Mouse (Mus musculus) liver, embryonic 12.5 days (tissue): ENCODE results near the gene Trim41. TPM values are rescaled to one million over a fixed set of nuclear protein-coding genes. Genes with fewer than 3 reads are reported as not detected.

Experiments used
- ATAC-seq: fragments of 200-750 bp; cut with Nextera tagmentation; 2 replicates; pipeline ENCODE4 v1.8.0; 2017; ENCODE audit warnings: moderate number of reproducible peaks, mild to moderate bottlenecking, moderate library complexity
- H3K27ac ChIP-seq: fragments of 300-500 bp; sonication (generic); 2 replicates; pipeline ENCODE4 v1.5.1; 2016; ENCODE audit warnings: mild to moderate bottlenecking
- H3K27me3 ChIP-seq: fragments of 300-500 bp; sonication (generic); replicated peaks from 2 replicates; pipeline ENCODE4 v1.6.1; 2016; ENCODE audit warnings: mild to moderate bottlenecking, moderate library complexity
- H3K36me3 ChIP-seq: fragments of 300-500 bp; sonication (generic); 2 replicates; pipeline ENCODE4 v1.6.1; 2016; ENCODE audit warnings: mild to moderate bottlenecking, moderate library complexity
- H3K4me1 ChIP-seq: fragments of 300-500 bp; sonication (generic); 2 replicates; pipeline ENCODE4 v1.6.1; 2016
- H3K4me2 ChIP-seq: fragments of 300-500 bp; sonication (generic); 2 replicates; pipeline ENCODE4 v1.6.1; 2016; ENCODE audit warnings: mild to moderate bottlenecking, moderate library complexity
- H3K4me3 ChIP-seq: fragments of 300-500 bp; sonication (generic); 2 replicates; pipeline ENCODE4 v1.5.1; 2016; ENCODE audit warnings: mild to moderate bottlenecking, moderate library complexity
- H3K9ac ChIP-seq: fragments of 300-500 bp; sonication (generic); 2 replicates; pipeline ENCODE4 v1.6.1; 2016; ENCODE audit warnings: mild to moderate bottlenecking, moderate library complexity
- H3K9me3 ChIP-seq: fragments of 300-500 bp; sonication (generic); replicated peaks from 2 replicates; pipeline ENCODE4 v1.6.1; 2016; ENCODE audit warnings: mild to moderate bottlenecking, moderate library complexity
- WGBS: fragments of 180-500 bp; shearing (Covaris S2); methylation state at CpG from one replicate; pipeline ENCODE4 v1.1.7; 2016; ENCODE audit not compliant: insufficient replicate concordance; 5-methylcytosine and 5-hydroxymethylcytosine counted together
- polyA plus RNA-seq: library from polyadenylated mRNA; unstranded; fragments of >200 nt; fragmentation: Nextera tagmentation; extraction: Ambion mirVana; gene quantifications from 2 replicates; pipeline ENCODE4 v1.2.1, GENCODE M21; 2016

Trim41 gene
- 2.1 and 2.3 TPM in 2 replicates for polyA plus RNA-seq

DNA sequence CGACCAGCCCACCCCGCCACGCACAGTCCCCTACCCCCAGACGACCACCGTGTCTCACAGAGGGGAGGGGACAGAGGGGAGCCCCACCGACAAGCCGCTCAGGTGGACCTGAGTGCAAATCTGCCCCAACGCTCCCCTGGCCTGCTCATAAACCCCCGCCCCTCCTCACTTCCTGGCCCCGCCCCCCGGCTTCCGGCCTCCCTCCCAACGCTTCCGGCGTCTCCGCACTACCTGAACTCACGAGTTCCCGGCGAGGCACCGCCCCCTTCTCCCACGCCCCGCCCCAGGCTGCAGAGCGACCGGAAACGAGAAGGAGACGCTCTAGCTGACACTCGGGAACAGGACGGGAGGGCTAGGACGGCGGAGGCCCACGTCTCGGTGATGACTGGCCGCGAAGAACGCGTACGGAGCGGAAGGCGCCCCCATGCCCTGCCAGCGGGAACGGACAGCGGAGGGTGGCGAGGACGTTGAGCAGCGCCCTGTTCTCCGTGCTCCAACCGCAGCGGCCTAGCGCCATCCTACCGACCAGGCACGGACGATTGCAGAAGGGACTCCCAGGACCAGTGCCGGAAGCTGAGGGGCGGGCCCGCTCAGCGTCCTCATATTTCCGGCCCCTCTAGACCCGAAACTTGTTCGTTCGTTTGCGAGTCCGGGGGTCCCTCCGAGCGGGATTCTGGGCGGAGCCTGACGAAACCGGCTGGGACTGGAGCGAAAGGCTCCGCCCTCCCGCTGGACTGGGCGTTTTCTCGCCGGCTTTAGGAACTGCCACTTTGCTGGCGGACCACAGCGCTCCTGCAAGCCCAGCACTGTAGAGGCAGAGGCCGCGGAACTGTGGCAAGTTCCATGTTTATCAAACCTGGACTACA is at the start of gene Trim41:
Gene Trim41 (minus strand): TSS at position 554 of the 866 bp plus-strand sequence.
- Histone ChIP-seq H3K27ac (peak within 1 kb of the TSS; percentile 96), H3K4me2 (peak within 1 kb of the TSS; percentile 86), H3K36me3 (peaks cover 34% of the 10 kb centered on the region), H3K27me3 (no peaks in the 10 kb centered on the region), H3K4me1 (peaks cover 57% of the 10 kb centered on the region), H3K4me3 (peak within 1 kb of the TSS; percentile 90), H3K9me3 (no peaks in the 10 kb centered on the region), H3K9ac (peak within 1 kb of the TSS; percentile 90)
- ATAC-seq: peak; percentile 95
- WGBS: under 1% methylated on average over 71 of the region's 77 CpGs

DNA sequence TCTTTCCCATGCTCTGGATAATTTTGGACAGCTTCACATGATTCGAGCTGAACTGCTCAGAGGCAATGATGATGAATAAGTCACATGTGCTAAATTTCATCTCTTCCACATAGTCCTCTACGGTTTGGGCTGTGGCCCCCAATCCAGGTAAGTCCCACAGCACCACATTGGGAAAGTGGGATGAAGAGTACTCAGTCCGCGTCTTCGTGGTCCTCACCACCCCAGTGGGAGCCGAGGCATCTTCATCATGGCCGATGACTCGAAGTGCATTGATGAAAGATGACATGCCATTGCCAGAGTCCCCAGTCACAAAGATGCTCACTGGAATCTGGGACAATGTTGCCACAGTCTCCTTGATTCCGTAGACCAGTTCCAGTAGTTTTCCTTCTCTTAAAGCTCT is 49.3 kb upstream of the Trim41 start:
- Histone ChIP-seq H3K4me2 (no peak overlapping the region), H3K36me3 (peaks cover 32% of the 10 kb centered on the region), H3K27ac (no peak overlapping the region), H3K4me1 (peaks cover 33% of the 10 kb centered on the region), H3K9me3 (no peaks in the 10 kb centered on the region), H3K27me3 (no peaks in the 10 kb centered on the region), H3K4me3 (no peak overlapping the region), H3K9ac (no peak overlapping the region)
- no peak for ATAC-seq
- WGBS: 85% methylated on average over 9 of the region's 9 CpGs

DNA sequence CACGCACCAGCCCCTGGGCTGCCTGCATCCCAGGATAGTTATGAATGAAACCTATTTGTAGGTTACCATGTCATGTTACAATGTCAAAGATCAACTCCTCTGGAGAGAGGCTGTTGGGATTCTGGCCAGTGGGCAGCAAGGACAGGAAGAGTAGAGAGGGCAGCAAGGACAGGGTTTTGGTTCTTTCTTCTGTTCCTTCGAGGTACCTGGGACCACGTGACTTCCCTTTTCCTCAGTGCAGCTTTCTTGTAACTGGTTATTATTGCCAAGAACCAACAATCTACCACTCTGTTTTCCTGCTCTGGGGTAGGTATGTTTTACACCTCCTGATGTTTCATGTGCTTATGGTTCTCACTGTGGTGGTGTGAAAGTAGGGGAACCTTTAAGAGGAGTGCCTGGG is 46.7 kb upstream of the Trim41 start:
- Histone ChIP-seq H3K9me3 (no peaks in the 10 kb centered on the region), H3K4me2 (no peak overlapping the region), H3K27ac (no peak overlapping the region), H3K4me1 (peaks cover 14% of the 10 kb centered on the region), H3K27me3 (peaks cover 16% of the 10 kb centered on the region), H3K9ac (no peak overlapping the region), H3K4me3 (no peak overlapping the region), H3K36me3 (peaks cover 32% of the 10 kb centered on the region)
- WGBS: 60% methylated on average over 3 of the region's 3 CpGs
- ATAC-seq: no peak

DNA sequence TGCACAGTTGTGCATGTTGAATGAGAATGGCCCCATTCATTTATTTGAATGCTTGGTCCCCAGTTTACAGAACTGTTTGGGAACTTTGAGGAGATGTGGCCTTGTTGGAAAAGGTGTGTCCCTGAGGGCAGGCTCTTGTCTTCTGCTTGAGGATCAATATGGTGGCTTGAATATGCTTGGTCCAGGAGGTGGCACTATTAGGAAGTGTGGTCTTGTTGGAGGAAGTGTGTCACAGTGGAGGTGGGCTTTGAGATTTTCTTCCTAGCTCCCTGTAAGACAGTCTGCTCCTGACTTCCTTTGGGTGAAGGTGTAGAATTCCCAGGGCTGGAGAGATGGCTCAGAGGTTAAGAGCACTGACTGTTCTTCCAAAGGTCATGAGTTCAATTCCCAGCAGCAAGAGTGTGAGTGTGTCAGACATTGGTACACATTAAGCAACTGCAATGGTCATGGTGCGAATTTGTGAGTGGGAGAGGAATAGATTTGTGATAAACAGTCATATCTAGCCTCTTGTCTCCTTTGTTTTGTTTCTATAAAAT is 45.7 kb upstream of the Trim41 start:
- 60% methylated on average over 1 of the region's 1 CpGs for WGBS
- Histone ChIP-seq H3K9ac (no peak overlapping the region), H3K9me3 (no peaks in the 10 kb centered on the region), H3K36me3 (peaks cover 29% of the 10 kb centered on the region), H3K4me1 (peaks cover 16% of the 10 kb centered on the region), H3K27ac (no peak overlapping the region), H3K27me3 (peaks cover 16% of the 10 kb centered on the region), H3K4me3 (no peak overlapping the region), H3K4me2 (no peak overlapping the region)
- no peak for ATAC-seq

- under 1% methylated on average over 6 of the region's 6 CpGs for WGBS
- peaks cover 38% of the 10 kb centered on the region for H3K4me1 ChIP-seq
- H3K4me2 ChIP-seq: peak overlapping the region; percentile 96
- H3K27ac ChIP-seq: no peak overlapping the region
- no peaks in the 10 kb centered on the region for H3K36me3 ChIP-seq
- peak overlapping the region; percentile 74; the same call in 1 of the 2 replicates for H3K4me3 ChIP-seq
- peaks cover 16% of the 10 kb centered on the region for H3K27me3 ChIP-seq
- H3K9ac ChIP-seq: no peak overlapping the region
- H3K9me3 ChIP-seq: no peaks in the 10 kb centered on the region
- ATAC-seq: no peak
Observed at GRCm38 (mm10) chr11:48859014-48859413, 41.9 kb upstream of the Trim41 start.

- no peaks in the 10 kb centered on the region for H3K9me3 ChIP-seq
- peaks cover 20% of the 10 kb centered on the region for H3K27me3 ChIP-seq
- 2% methylated on average over 31 of the region's 31 CpGs for WGBS
- H3K4me1 ChIP-seq: peaks cover 52% of the 10 kb centered on the region
- peak overlapping the region; percentile 74 for H3K4me3 ChIP-seq
- peak overlapping the region; percentile 57 for H3K27ac ChIP-seq
- H3K4me2 ChIP-seq: peak overlapping the region; percentile 96
- no peaks in the 10 kb centered on the region for H3K36me3 ChIP-seq
- H3K9ac ChIP-seq: peak overlapping the region; percentile 74
- ATAC-seq: peak; percentile 62
Observed at GRCm38 (mm10) chr11:48853474-48854180, 36.5 kb upstream of the Trim41 start.

- Histone ChIP-seq H3K4me3 (peak overlapping the region; percentile 74), H3K27ac (no peak overlapping the region), H3K4me1 (peaks cover 44% of the 10 kb centered on the region), H3K36me3 (no peaks in the 10 kb centered on the region), H3K4me2 (peak overlapping the region; percentile 96), H3K9ac (peak overlapping the region; percentile 64), H3K9me3 (no peaks in the 10 kb centered on the region), H3K27me3 (peaks cover 28% of the 10 kb centered on the region)
- 8% methylated on average over 23 of the region's 23 CpGs for WGBS
- peak; percentile 14 for ATAC-seq
Observed at GRCm38 (mm10) chr11:48852624-48853473, 35.7 kb upstream of the Trim41 start.

GRCm38 (mm10) chr11:48852190-48852589 is 35.0 kb upstream of the Trim41 start:
- WGBS: 73% methylated on average over 4 of the region's 4 CpGs
- ATAC-seq: no peak
- H3K27me3 ChIP-seq: peaks cover 30% of the 10 kb centered on the region
- peaks cover 39% of the 10 kb centered on the region for H3K4me1 ChIP-seq
- no peaks in the 10 kb centered on the region for H3K36me3 ChIP-seq
- H3K9ac ChIP-seq: no peak overlapping the region
- peak overlapping the region; percentile 96 for H3K4me2 ChIP-seq
- no peak overlapping the region for H3K27ac ChIP-seq
- H3K4me3 ChIP-seq: peak overlapping the region; percentile 74
- H3K9me3 ChIP-seq: no peaks in the 10 kb centered on the region

- Histone ChIP-seq H3K9ac (no peak overlapping the region), H3K27ac (no peak overlapping the region), H3K4me1 (peaks cover 35% of the 10 kb centered on the region), H3K9me3 (no peaks in the 10 kb centered on the region), H3K36me3 (no peaks in the 10 kb centered on the region), H3K27me3 (peaks cover 30% of the 10 kb centered on the region), H3K4me2 (no peak overlapping the region), H3K4me3 (no peak overlapping the region)
- no peak for ATAC-seq
- WGBS: 72% methylated on average over 4 of the region's 4 CpGs
Observed at GRCm38 (mm10) chr11:48851270-48851995, 34.3 kb upstream of the Trim41 start.

DNA sequence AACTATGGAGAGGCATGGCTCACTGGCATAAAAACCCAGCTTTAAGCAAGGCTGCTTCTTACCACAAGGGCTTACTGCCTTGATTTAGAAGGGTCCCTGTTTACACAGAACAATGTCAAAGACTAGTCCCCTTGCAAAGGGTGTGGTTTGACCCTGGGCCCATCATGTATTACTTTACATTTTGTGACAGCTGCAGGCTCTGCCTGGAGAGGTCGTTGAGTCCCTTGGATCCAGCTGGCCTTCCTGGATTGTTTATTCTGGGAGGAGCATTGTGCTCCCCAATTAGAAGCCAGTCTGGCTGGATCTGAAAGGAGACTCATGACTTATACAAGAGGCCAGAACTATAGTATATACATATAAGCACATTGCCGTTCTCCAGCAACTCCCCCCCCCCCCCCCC is 33.1 kb upstream of the Trim41 start:
- Histone ChIP-seq H3K4me3 (no peak overlapping the region), H3K4me2 (no peak overlapping the region), H3K27ac (no peak overlapping the region), H3K36me3 (no peaks in the 10 kb centered on the region), H3K9ac (no peak overlapping the region), H3K9me3 (no peaks in the 10 kb centered on the region), H3K4me1 (peaks cover 29% of the 10 kb centered on the region), H3K27me3 (peaks cover 34% of the 10 kb centered on the region)
- WGBS: 53% methylated on average over 2 of the region's 2 CpGs
- no peak for ATAC-seq

GRCm38 (mm10) chr11:48846881-48847280 is 29.7 kb upstream of the Trim41 start:
- peaks cover 38% of the 10 kb centered on the region for H3K27me3 ChIP-seq
- no peaks in the 10 kb centered on the region for H3K9me3 ChIP-seq
- ATAC-seq: no peak
- no peak overlapping the region for H3K9ac ChIP-seq
- H3K4me2 ChIP-seq: no peak overlapping the region
- 50% methylated on average over 5 of the region's 5 CpGs for WGBS
- no peak overlapping the region for H3K4me3 ChIP-seq
- H3K4me1 ChIP-seq: peaks cover 3% of the 10 kb centered on the region; the same call in 1 of the 2 replicates
- H3K27ac ChIP-seq: no peak overlapping the region
- H3K36me3 ChIP-seq: no peaks in the 10 kb centered on the region
